Mouse (Mus musculus) limb, embryonic 11.5 days (tissue): ENCODE results near the gene Cd300ld4. TPM values are rescaled to one million over a fixed set of nuclear protein-coding genes. Genes with fewer than 3 reads are reported as not detected.
"Not testable (repeated sequence)": the region's sequence is repeated elsewhere in the genome, so short reads cannot be mapped to it uniquely, and the experiment has no call there.

Experiments used
- ATAC-seq: fragments of 200-750 bp; cut with Nextera tagmentation; 2 replicates; pipeline ENCODE4 v1.8.0; 2017; ENCODE audit warnings: low read depth; ENCODE audit not compliant: insufficient number of reproducible peaks, low FRiP score, low TSS enrichment
- DNase-seq: peaks from one replicate; pipeline ENCODE4 v3.0.0-alpha.2; 2015; ENCODE audit warnings: low spot score
- H3K27ac ChIP-seq: fragments of 300-500 bp; sonication (generic); replicated peaks from 2 replicates; pipeline ENCODE4 v1.5.1; 2014; ENCODE audit warnings: low read depth, mild to moderate bottlenecking, low read length
- H3K27me3 ChIP-seq: fragments of 300-500 bp; sonication (generic); 2 replicates; pipeline ENCODE4 v1.6.1; 2014; ENCODE audit warnings: mild to moderate bottlenecking, low read length, mixed read lengths; ENCODE audit not compliant: control insufficient read depth, insufficient read depth
- H3K36me3 ChIP-seq: fragments of 300-500 bp; sonication (generic); 2 replicates; pipeline ENCODE4 v1.6.1; 2014; ENCODE audit warnings: mild to moderate bottlenecking, low read length, moderate library complexity, mixed read lengths; ENCODE audit not compliant: control insufficient read depth, insufficient read depth
- H3K4me1 ChIP-seq: fragments of 300-500 bp; sonication (generic); 2 replicates; pipeline ENCODE4 v1.6.1; 2014; ENCODE audit warnings: low read length, mixed read lengths; ENCODE audit not compliant: control insufficient read depth, insufficient read depth
- H3K4me2 ChIP-seq: fragments of 300-500 bp; sonication (generic); 2 replicates; pipeline ENCODE4 v1.6.1; 2014; ENCODE audit warnings: low read depth, mild to moderate bottlenecking, moderate library complexity; ENCODE audit not compliant: severe bottlenecking
- H3K4me3 ChIP-seq: fragments of 300-500 bp; sonication (generic); 2 replicates; pipeline ENCODE4 v1.5.1; 2014; ENCODE audit warnings: low read depth, low read length
- H3K9ac ChIP-seq: fragments of 300-500 bp; sonication (generic); 2 replicates; pipeline ENCODE4 v1.6.1; 2014; ENCODE audit warnings: mild to moderate bottlenecking, low read length
- H3K9me3 ChIP-seq: fragments of 300-500 bp; sonication (generic); 2 replicates; pipeline ENCODE4 v1.6.1; 2016; ENCODE audit warnings: low read length; ENCODE audit not compliant: control insufficient read depth
- WGBS: fragments of 180-500 bp; shearing (Covaris S2); extraction: QIAGEN DNeasy Blood & Tissue Kit; methylation state at CpG from one replicate; pipeline ENCODE4 v1.1.7; 2014; 5-methylcytosine and 5-hydroxymethylcytosine counted together
- polyA plus RNA-seq: library from polyadenylated mRNA; unstranded; fragments of >200 nt; fragmentation: Nextera tagmentation; extraction: Ambion mirVana; gene quantifications from 2 replicates; pipeline ENCODE4 v1.2.1, GENCODE M21; 2014

Cd300ld4 gene
- polyA plus RNA-seq, 1 experiment from 2014 or later, result not detected

DNA sequence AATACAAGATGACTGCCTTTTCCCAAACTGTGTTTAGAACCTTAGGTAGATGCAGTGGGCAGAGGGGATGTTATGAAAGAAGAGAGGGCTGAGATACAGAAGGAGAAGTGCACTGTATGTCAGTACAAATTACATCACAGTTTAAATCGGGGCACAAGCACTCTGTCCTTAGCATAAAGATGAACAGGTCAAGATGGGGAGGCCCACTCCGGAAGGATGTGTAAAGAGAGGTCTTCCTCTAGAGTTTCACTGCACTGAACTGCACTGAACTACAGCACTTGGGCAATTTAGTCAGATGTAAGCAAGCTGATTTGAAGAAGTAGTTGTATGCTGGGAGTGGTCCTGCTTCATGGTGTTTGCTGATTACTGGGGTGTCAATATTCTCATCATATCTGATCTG lies 33.0 kb upstream of the Cd300ld4 start:
- Histone ChIP-seq H3K36me3 (no peaks in the 10 kb centered on the region), H3K9me3 (no peaks in the 10 kb centered on the region), H3K27me3 (no peaks in the 10 kb centered on the region), H3K4me3 (no peak overlapping the region), H3K9ac (no peak overlapping the region), H3K27ac (no peak overlapping the region), H3K4me2 (no peak overlapping the region), H3K4me1 (no peaks in the 10 kb centered on the region)
- ATAC-seq (no peak), DNase-seq (no peak)
- 85% methylated on average over 2 of the region's 2 CpGs for WGBS

GRCm38 (mm10) chr11:115058701-115059100 lies 31.9 kb upstream of the Cd300ld4 start:
- H3K4me2 ChIP-seq, result no peak overlapping the region
- ATAC-seq, result no peak
- no peak overlapping the region for H3K27ac ChIP-seq
- 84% methylated on average over 4 of the region's 4 CpGs for WGBS
- H3K27me3 ChIP-seq, result no peaks in the 10 kb centered on the region
- DNase-seq, result no peak
- no peak overlapping the region for H3K9ac ChIP-seq
- no peaks in the 10 kb centered on the region for H3K4me1 ChIP-seq
- H3K4me3 ChIP-seq, result no peak overlapping the region
- no peaks in the 10 kb centered on the region for H3K36me3 ChIP-seq
- no peaks in the 10 kb centered on the region for H3K9me3 ChIP-seq

DNA sequence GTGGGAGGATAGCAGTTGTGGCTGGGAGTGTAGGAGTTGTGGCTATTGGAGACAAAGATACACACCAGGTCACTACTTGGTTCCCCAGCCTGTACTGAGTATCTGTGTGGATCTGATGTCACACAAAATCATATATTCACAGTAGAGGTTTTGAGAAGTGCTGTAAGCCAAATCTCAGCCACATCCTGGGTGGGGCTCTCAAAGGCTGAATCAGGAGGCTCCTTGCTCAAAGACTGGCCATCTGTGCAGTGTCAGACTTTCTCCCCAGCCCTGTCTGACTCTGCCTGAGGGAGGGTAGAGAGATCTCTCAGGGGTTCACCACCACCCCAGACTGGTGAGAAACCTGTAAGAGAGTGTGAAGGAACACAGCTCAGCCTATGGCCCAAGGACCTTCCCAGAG lies 27.7 kb upstream of the Cd300ld4 start:
- no peak for DNase-seq

GRCm38 (mm10) chr11:115052991-115053390 lies 26.2 kb upstream of the Cd300ld4 start:
- H3K4me3 ChIP-seq, result no peak overlapping the region
- no peaks in the 10 kb centered on the region for H3K4me1 ChIP-seq
- no peak overlapping the region for H3K27ac ChIP-seq
- no peak for DNase-seq
- H3K4me2 ChIP-seq, result no peak overlapping the region
- no peaks in the 10 kb centered on the region for H3K36me3 ChIP-seq
- no peaks in the 10 kb centered on the region for H3K27me3 ChIP-seq
- ATAC-seq, result no peak
- H3K9ac ChIP-seq, result no peak overlapping the region
- 93% methylated on average over 1 of the region's 1 CpGs for WGBS
- H3K9me3 ChIP-seq, result no peaks in the 10 kb centered on the region

More for the DNA sequence above, 27.7 kb upstream of the Cd300ld4 start:
- Histone ChIP-seq H3K4me1 (no peaks in the 10 kb centered on the region), H3K4me3 (no peak overlapping the region), H3K9ac (no peak overlapping the region), H3K27ac (no peak overlapping the region), H3K36me3 (no peaks in the 10 kb centered on the region), H3K27me3 (no peaks in the 10 kb centered on the region), H3K9me3 (no peaks in the 10 kb centered on the region), H3K4me2 (no peak overlapping the region)
- no peak for ATAC-seq

GRCm38 (mm10) chr11:115052206-115052605 lies 25.4 kb upstream of the Cd300ld4 start:
- Histone ChIP-seq H3K27ac (no peak overlapping the region), H3K36me3 (no peaks in the 10 kb centered on the region), H3K4me1 (no peaks in the 10 kb centered on the region), H3K9ac (no peak overlapping the region), H3K4me3 (no peak overlapping the region), H3K4me2 (no peak overlapping the region), H3K27me3 (no peaks in the 10 kb centered on the region), H3K9me3 (no peaks in the 10 kb centered on the region)
- WGBS, result 2% methylated on average over 9 of the region's 9 CpGs
- ATAC-seq (no peak), DNase-seq (peak; percentile 85)

DNA sequence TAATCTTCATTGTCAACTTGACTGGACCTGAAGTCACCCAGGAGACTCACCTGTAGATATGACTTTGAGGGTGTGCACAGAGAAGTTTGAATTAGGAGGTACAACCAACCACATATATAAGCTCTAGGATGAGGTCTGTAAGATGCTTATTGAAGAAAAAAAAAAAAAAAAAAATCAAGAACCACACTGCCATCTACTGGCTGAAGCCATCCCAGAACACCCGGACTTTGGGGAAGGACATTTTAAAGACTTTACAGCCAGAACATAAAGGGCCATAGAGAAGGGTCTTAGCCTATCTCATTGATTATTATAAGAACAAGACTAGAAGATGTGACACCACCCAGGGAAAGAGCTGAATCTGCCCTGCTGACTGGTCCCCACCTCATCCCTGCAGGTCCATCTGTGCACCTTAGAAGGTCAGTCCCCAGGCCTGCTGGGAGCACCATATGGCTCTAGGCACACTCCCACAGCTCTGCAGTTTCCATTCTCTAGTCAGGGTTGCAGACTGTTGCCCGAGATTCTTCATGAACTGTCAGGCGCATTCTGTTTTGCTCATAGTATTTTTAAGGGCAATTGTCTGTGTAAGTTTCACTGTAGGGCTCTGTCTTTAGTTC lies 22.6 kb upstream of the Cd300ld4 start:
- H3K9ac ChIP-seq, result no peak overlapping the region
- no peaks in the 10 kb centered on the region for H3K9me3 ChIP-seq
- H3K4me2 ChIP-seq, result no peak overlapping the region
- no peak for ATAC-seq
- H3K4me3 ChIP-seq, result no peak overlapping the region
- DNase-seq, result no peak
- H3K36me3 ChIP-seq, result no peaks in the 10 kb centered on the region
- WGBS, result 33% methylated on average over 3 of the region's 3 CpGs
- no peak overlapping the region for H3K27ac ChIP-seq
- no peaks in the 10 kb centered on the region for H3K27me3 ChIP-seq
- no peaks in the 10 kb centered on the region for H3K4me1 ChIP-seq

- 78% methylated on average over 2 of the region's 2 CpGs for WGBS
- no peaks in the 10 kb centered on the region for H3K36me3 ChIP-seq
- no peak within 1 kb of the TSS for H3K27ac ChIP-seq
- no peaks in the 10 kb centered on the region for H3K27me3 ChIP-seq
- DNase-seq (no peak), ATAC-seq (no peak)
- no peaks in the 10 kb centered on the region for H3K4me1 ChIP-seq
- no peaks in the 10 kb centered on the region for H3K9me3 ChIP-seq
- no peak within 1 kb of the TSS for H3K9ac ChIP-seq
- H3K4me3 ChIP-seq, result no peak within 1 kb of the TSS
- no peak within 1 kb of the TSS for H3K4me2 ChIP-seq
Observed at GRCm38 (mm10) chr11:115048259-115048658, 21.4 kb upstream of the Cd300ld4 start, which contains the start of gene Cd300ld3. Cd300ld3 (minus strand) TSS chr11:115048409.

DNA sequence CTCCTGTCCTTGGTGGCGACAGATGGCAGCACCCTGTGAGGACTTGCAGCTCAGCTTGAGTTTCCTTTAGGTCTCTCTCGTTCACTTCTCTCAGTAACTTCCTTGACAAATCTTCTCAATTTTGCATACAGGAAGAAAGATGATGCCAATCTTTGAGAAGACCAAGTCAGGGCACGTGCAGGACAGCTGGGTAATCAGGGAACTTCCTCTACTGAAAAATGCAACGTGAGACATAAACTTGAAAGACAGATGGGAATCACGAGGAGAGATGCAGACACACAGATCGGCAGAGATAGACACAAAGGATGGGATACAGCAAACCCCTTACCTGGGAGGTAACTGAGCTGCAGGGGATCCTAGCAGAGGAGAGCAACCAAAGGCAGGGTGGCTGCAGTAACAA lies 10.9 kb upstream of the Cd300ld4 start, which contains the start of gene Cd300ld5:
Gene Cd300ld5 (minus strand): TSS at position 101 of the 400 bp plus-strand sequence.
- not testable (repeated sequence) for H3K27ac ChIP-seq, H3K4me1 ChIP-seq, H3K4me3 ChIP-seq, H3K27me3 ChIP-seq, H3K9me3 ChIP-seq, DNase-seq, H3K4me2 ChIP-seq, H3K36me3 ChIP-seq, H3K9ac ChIP-seq, ATAC-seq
- no CpG with 5 or more reads among the region's 6 CpGs for WGBS

DNA sequence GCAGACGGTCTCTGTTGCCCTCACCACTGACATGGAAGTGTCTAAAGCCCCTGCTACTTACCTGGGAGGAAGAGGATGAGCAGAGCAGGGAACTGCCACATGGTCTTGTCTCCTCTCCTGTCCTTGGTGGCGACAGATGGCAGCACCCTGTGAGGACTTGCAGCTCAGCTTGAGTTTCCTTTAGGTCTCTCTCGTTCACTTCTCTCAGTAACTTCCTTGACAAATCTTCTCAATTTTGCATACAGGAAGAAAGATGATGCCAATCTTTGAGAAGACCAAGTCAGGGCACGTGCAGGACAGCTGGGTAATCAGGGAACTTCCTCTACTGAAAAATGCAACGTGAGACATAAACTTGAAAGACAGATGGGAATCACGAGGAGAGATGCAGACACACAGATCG lies 10.7 kb downstream of the Cd300ld4 start, which contains the start of gene Cd300ld2:
Gene Cd300ld2 (minus strand): TSS at position 101 of the 400 bp plus-strand sequence.
- H3K4me3 ChIP-seq, H3K9me3 ChIP-seq, H3K36me3 ChIP-seq, H3K4me1 ChIP-seq, DNase-seq, H3K9ac ChIP-seq, H3K27ac ChIP-seq, H3K4me2 ChIP-seq, H3K27me3 ChIP-seq, ATAC-seq: not testable (repeated sequence)
- WGBS, result no CpG with 5 or more reads among the region's 7 CpGs
